ENCODE assay signal across 17 mouse cellular contexts in genomic region chr12:116193952-116194351, GRCm38 (mm10).
"Had no signal": no experiment of that assay in that cellular context is flagged by ENCODE, and none has a peak within 500 bp of the region (broad histone marks: within the 10 kb centered on the region; RNA-seq: fewer than 3 reads in every experiment).

No protein-coding gene starts in this region.

- H3K36me3 ChIP-seq: kidney, embryonic 15.5 days; limb, embryonic 15.5 days; liver, embryonic 13.5 days; stomach, embryonic 15.5 days had no signal

- H3K9ac ChIP-seq: kidney, embryonic 15.5 days; limb, embryonic 15.5 days; liver, embryonic 13.5 days; stomach, embryonic 15.5 days had no signal

- H3K27ac ChIP-seq: kidney, embryonic 15.5 days; limb, embryonic 15.5 days; liver, embryonic 13.5 days; stomach, embryonic 15.5 days had no signal

- H3K4me1 ChIP-seq: kidney, embryonic 15.5 days; limb, embryonic 15.5 days; liver, embryonic 13.5 days; stomach, embryonic 15.5 days had no signal

- H3K4me2 ChIP-seq: kidney, embryonic 15.5 days; limb, embryonic 15.5 days; liver, embryonic 13.5 days; midbrain, embryonic 11.5 days; stomach, embryonic 15.5 days had no signal

- H3K9me3 ChIP-seq: kidney, embryonic 15.5 days; limb, embryonic 15.5 days; liver, embryonic 13.5 days; stomach, embryonic 15.5 days had no signal

- DNase-seq: kidney, adult 8-10 months; kidney, postnatal 10 days; kidney, postnatal 36 days; layer of hippocampus, postnatal 36 days; liver, embryonic 13.5 days; lung, adult 2 months; lung, postnatal 14 days; lung, postnatal 4 days; midbrain, embryonic 14.5 days; right cerebral cortex, postnatal 25 days; spleen, adult 18-20 months; thymus, adult 18-20 months; thymus, postnatal 36 days had no signal

- H3K4me3 ChIP-seq: kidney, embryonic 15.5 days; limb, embryonic 15.5 days; liver, embryonic 13.5 days; stomach, embryonic 15.5 days had no signal

- H3K27me3 ChIP-seq: kidney, embryonic 15.5 days; limb, embryonic 15.5 days; liver, embryonic 13.5 days; stomach, embryonic 15.5 days had no signal
